Mouse (Mus musculus): ENCODE results near the gene Mier2.

DNA sequence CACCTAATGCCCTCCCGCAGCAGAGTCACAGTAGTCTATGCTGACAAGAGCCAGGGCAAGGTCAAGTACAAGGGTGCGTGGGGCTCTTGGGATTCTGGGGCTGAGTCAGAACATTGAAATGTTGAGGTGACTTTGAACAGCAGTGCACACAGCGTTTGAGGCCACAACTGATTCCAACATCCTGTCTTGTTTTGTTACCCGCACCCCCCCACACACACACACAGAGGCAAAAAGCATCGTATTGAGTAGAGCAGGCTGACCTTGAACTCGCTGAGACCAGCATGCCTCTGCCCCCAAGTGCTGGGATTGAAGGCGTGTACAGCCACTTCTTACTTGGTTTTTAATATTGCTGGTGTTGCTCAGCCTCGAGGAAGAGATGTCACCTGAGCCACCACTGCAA, 19.4 kb upstream of the Mier2 start:
- no peak for TF ChIP-seq POLR2A (IDR thresholded peaks at IDR 0.05; ENCODE audit: borderline replicate concordance, control insufficient read depth, low read depth, low read length)
- no peak for TF ChIP-seq CTCF (IDR thresholded peaks at IDR 0.05; ENCODE audit: control insufficient read depth, insufficient read depth, low read length)
